Mouse (Mus musculus): ENCODE results near the gene Actr8.

Actr8 gene

DNA sequence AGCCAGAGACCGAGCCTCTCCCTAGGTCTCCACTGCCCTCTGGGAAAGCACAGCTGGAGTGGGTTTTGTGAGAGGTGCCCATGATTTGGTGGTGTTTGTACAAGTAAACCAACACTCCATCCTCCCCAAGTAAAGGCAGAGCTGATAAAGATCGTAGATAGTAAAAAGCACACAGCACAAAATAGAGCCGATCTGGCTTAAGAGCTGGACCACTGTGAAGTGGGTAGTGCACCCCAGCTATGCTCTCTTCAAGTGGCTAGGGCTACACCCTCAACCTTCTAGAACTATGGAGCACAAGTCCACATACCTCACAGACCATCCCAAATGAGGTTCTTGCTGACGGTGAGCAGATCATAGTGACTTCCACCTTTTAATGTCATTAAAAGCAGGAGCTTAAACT lies 61.3 kb downstream of the Actr8 start:
- DNase-seq (ENCODE audit: low spot score), result no peak

DNA sequence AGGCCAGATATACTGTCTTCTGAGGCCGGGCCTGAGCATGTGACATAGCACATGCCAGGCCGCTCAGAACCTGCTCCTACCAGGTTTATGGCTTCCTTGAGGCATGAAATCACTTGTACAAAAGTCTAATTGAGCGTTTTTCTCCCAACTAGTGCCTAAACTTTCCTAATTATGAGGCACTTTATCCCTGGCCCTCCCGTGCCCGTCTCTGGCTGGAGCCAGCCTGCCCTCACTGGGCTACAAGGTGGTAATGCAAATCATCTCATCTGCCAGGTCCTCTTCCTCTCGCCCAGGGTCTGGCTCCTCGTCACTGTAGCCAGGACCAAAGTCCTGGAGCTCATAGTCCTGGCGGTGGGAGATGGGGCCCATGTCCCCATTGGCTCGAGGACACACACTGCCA lies 63.7 kb downstream of the Actr8 start:
- no peak for DNase-seq (ENCODE audit: low spot score)

DNA sequence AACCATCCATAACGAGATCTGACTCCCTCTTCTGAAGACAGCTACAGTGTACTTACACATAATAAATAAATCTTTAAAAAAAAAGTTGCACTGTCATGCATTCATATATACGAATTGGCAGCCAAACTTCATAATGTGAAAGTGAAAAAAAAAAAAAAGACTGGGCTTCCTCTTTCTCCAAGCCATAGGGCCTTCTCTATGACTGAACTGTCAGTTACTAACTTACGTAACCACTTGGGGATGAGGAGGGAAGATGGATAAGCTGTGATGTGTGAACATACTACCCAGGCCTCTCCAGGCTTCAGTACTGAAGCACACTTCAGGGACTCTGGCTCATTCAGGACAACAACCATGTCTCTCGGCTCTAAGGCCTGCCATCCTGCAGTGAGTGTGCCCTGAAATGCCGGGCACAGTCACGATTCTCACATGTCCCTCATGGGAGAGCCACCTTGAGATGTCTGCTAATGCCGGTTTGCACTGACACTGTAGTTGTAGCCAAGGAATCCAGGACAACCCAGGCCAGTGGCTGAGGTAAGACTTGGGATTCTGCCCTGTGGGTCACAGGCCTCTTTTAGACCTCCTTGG lies 65.3 kb downstream of the Actr8 start:
- DNase-seq (ENCODE audit: low spot score), result no peak

DNA sequence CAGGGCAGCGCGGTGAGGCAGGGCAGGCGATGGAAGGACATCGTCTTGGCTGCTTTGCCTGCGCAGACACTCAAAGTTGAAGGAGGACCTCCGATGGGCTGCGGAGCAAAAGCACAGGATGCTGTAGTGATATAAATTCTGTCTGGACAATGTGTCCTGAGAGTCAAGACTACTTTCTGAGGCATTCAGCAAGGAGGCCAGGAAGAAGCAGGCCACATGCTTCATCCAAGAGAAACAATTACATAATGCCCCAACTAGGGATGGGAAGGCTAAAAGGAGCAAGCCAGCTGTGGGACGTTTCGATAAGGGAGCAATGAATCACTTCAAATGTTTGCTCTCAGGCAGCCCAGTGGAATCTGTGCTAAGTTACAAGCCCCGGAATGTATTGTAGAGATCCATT lies 67.1 kb downstream of the Actr8 start:
- no peak for DNase-seq (ENCODE audit: low spot score)

DNA sequence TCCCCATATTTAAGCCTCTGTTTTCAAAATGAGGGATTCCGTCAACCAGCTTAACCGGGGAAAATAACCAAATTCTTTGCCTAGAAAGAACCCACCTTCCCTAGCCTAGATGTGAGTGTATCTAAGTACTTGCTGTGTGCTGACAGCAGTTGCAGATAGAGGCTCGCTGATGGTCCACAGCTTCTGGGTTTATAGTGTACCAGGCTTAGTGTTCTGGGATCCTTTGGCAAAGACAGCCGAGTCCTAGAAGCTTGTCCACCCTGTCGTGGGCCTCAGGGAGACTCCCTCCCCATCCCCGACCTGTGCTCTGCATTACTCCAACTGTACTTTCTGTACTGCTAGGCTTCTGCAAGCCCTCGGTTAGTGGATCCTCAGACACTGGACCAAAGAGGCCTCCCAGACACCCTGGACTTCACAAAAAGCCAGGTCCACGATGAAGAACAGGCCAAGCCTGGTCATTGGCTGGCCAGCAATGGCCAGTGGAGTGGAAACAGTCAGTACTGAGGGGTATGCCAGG lies 67.6 kb downstream of the Actr8 start:
- DNase-seq (ENCODE audit: low spot score), result no peak

DNA sequence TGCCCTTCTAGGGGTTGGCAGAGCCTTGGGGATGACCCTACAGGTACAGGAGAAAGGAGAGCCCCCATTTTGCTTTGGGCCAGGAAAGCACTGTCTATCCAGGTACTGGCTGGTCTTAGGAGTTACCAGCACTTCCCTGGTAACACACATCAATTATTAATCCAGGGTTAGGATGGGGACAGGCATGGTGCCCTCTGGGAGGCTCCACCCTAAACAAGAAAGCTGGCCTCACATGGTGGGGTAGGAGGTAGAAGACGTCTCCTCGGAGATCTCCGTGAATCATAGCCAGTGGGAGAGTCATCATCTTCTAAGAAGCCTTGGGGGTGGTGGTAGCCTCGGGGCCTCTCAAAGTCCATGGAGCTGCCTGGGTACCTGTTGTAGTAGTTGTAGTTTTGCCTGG lies 68.8 kb downstream of the Actr8 start:
- DNase-seq (ENCODE audit: low spot score), result no peak

DNA sequence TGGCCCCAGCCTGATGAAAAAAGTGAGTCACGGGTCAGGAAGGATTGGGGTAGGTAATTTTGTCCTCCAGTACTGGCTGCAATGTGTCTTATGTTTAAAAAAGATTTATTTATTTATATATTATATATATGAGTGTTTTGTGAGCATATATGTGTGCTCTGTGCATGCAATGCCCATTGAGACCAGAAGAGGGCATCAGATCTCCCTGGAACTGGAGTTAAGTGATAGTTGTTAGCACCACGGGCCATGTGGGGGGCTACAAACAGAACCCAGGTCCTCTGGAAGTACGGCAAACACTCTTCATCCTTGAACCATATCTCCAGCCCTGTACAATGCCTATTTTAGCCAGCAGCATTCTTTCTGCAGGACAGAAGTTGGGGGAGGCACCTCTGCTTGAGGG lies 69.9 kb downstream of the Actr8 start:
- no peak for DNase-seq (ENCODE audit: low spot score)

DNA sequence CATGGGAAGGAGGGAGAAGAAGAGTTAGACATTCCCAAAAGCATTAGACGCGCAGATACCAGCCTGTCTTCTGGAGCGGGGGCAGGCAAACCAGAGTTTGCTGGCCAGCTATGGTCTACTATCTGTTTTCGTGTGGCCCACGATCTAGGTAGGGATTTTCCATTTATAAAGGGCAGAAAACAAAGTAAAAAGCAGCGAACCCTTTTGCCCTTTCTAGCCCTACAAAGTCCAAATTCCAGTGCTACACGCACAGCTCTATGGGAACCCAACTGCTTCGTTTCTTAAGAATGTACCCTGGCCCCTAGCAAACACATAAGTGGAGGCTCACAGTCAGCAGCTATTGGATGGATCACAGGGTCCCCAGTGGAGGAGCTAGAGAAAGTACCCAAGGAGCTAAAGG lies 72.1 kb downstream of the Actr8 start:
- DNase-seq (ENCODE audit: low spot score), result no peak

DNA sequence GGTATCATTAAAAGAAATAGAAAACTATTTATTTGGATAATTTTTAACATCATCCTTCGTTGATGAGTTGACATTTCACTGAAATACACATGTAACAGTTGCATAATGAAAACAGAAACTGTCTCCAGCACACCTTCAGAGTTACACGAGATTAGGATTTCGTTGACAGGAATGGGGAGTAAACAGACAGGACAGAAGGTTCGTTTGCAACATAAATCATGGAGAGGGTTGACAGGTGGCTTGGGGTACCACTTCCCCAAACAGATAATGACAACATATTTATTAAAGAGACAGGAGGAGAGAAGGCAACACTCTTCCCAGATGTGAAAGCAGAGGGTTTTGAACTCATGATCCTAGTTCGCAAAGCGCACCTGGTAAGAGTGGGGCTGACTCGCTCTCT lies 76.8 kb downstream of the Actr8 start:
- DNase-seq (ENCODE audit: low spot score), result no peak
